ENCODE assay signal across 27 mouse cellular contexts in genomic region chr7:132972079-132972478, GRCm38 (mm10). TPM values are rescaled to one million over a fixed set of nuclear protein-coding genes. Genes with fewer than 3 reads are reported as not detected.
DNase-seq lines count a peak whose midpoint lies in the region; ATAC-seq and TF ChIP-seq lines count a peak whose summit lies in the region.
"Had no signal": no experiment of that assay in that cellular context is flagged by ENCODE, and none has a peak within 500 bp of the region (broad histone marks: within the 10 kb centered on the region; RNA-seq: fewer than 3 reads in every experiment).

No protein-coding gene starts in this region.

- TF ChIP-seq RAD21 in MEL (IDR thresholded peaks at IDR 0.05; ENCODE audit: low read depth, low read length): peak; percentile 4

- H3K9me3 ChIP-seq in kidney, embryonic 15.5 days (replicated peaks): no peaks in the 10 kb centered on the region
- H3K9me3 ChIP-seq in liver, postnatal 0 days (ENCODE audit: low read length): no peaks in the 10 kb centered on the region
- H3K9me3 ChIP-seq in liver, embryonic 11.5 days (ENCODE audit: control insufficient read depth, low read length): no peaks in the 10 kb centered on the region
- H3K9me3 ChIP-seq in MEL (replicated peaks; ENCODE audit: insufficient read depth, low read length): no peaks in the 10 kb centered on the region
- no peaks in the 10 kb centered on the region for H3K9me3 ChIP-seq in midbrain, embryonic 10.5 days (replicated peaks)
- H3K9me3 ChIP-seq: embryonic facial prominence, embryonic 13.5 days; G1E; heart, embryonic 15.5 days; hindbrain, embryonic 12.5 days; limb, embryonic 13.5 days; lung, embryonic 15.5 days had no signal

- H3K4me2 ChIP-seq in kidney, embryonic 15.5 days: no peak overlapping the region
- no peak overlapping the region for H3K4me2 ChIP-seq in liver, postnatal 0 days (ENCODE audit: low read depth, low read length)
- H3K4me2 ChIP-seq in liver, embryonic 11.5 days: no peak overlapping the region
- H3K4me2 ChIP-seq: embryonic facial prominence, embryonic 13.5 days; heart, embryonic 15.5 days; hindbrain, embryonic 12.5 days; limb, embryonic 13.5 days; lung, embryonic 15.5 days had no signal

- TF ChIP-seq POLR2A in kidney, adult 2 months (IDR thresholded peaks at IDR 0.05; ENCODE audit: low read depth, low read length): no peak
- no peak for TF ChIP-seq POLR2A in MEL (IDR thresholded peaks at IDR 0.05; ENCODE audit: control insufficient read depth in 1 of 2, insufficient read depth in 1 of 2, low read depth in 1 of 2, low read length in 2 of 2, poor library complexity in 1 of 2)

- no peak for ATAC-seq in kidney, embryonic 15.5 days (replicated peaks; ENCODE audit: low FRiP score)
- no peak for ATAC-seq in liver, postnatal 0 days
- no peak for ATAC-seq in liver, embryonic 11.5 days (replicated peaks; ENCODE audit: low FRiP score)
- ATAC-seq: forebrain, embryonic 16.5 days; hindbrain, postnatal 0 days; intestine, embryonic 16.5 days had no signal

- no peak overlapping the region for H3K9ac ChIP-seq in kidney, embryonic 15.5 days
- H3K9ac ChIP-seq in liver, postnatal 0 days (replicated peaks): no peak overlapping the region
- no peak overlapping the region for H3K9ac ChIP-seq in liver, embryonic 11.5 days (ENCODE audit: low read depth, low read length)
- no peak overlapping the region for H3K9ac ChIP-seq in MEL (ENCODE audit: control insufficient read depth, low read depth, low read length, poor library complexity, severe bottlenecking)
- H3K9ac ChIP-seq: embryonic facial prominence, embryonic 13.5 days; heart, embryonic 15.5 days; hindbrain, embryonic 12.5 days; limb, embryonic 13.5 days; liver, embryonic 14.5 days; lung, embryonic 15.5 days had no signal

- WGBS in kidney, adult 2 months: 76% methylated on average over 2 of the region's 2 CpGs
- 87% methylated on average over 2 of the region's 2 CpGs for whole genome bisulfite sequencing in kidney, embryonic 15.5 days
- 86% methylated on average over 2 of the region's 2 CpGs for WGBS in liver, postnatal 0 days (ENCODE audit: insufficient replicate concordance)
- 84% methylated on average over 2 of the region's 2 CpGs for WGBS in liver, embryonic 11.5 days
- WGBS in midbrain, embryonic 10.5 days: 92% methylated on average over 2 of the region's 2 CpGs

- peaks cover 1% of the 10 kb centered on the region; the same call in 1 of the 2 replicates for H3K79me2 ChIP-seq in MEL (ENCODE audit: control insufficient read depth, insufficient read depth, low read length, poor library complexity)

- no peak overlapping the region for H3K27ac ChIP-seq in kidney, adult 2 months (ENCODE audit: insufficient read depth, low read depth, low read length)
- no peak overlapping the region for H3K27ac ChIP-seq in kidney, embryonic 15.5 days
- H3K27ac ChIP-seq in liver, postnatal 0 days (ENCODE audit: low read depth): no peak overlapping the region
- H3K27ac ChIP-seq in liver, embryonic 11.5 days (ENCODE audit: low read depth, low read length): no peak overlapping the region
- H3K27ac ChIP-seq in MEL (ENCODE audit: control insufficient read depth, low read depth, low read length): no peak overlapping the region
- H3K27ac ChIP-seq in midbrain, embryonic 10.5 days (replicated peaks): no peak overlapping the region
- H3K27ac ChIP-seq: embryonic facial prominence, embryonic 13.5 days; heart, embryonic 15.5 days; hindbrain, embryonic 12.5 days; hindbrain, postnatal 0 days; limb, embryonic 13.5 days; liver, embryonic 14.5 days; lung, embryonic 15.5 days; macrophage had no signal

- H3K27me3 ChIP-seq in kidney, adult 2 months (replicated peaks; ENCODE audit: control insufficient read depth, insufficient read depth, low read length): no peaks in the 10 kb centered on the region
- no peaks in the 10 kb centered on the region for H3K27me3 ChIP-seq in kidney, embryonic 15.5 days
- no peaks in the 10 kb centered on the region for H3K27me3 ChIP-seq in liver, postnatal 0 days (ENCODE audit: insufficient read depth, low read length)
- no peaks in the 10 kb centered on the region for H3K27me3 ChIP-seq in liver, embryonic 11.5 days (replicated peaks; ENCODE audit: control insufficient read depth, insufficient read depth, low read length)
- no peaks in the 10 kb centered on the region for H3K27me3 ChIP-seq in MEL (ENCODE audit: control insufficient read depth in 1 of 2, insufficient read depth in 2 of 2, low read length in 2 of 2)
- no peaks in the 10 kb centered on the region for H3K27me3 ChIP-seq in midbrain, embryonic 10.5 days (ENCODE audit: low read depth, poor library complexity, severe bottlenecking)
- H3K27me3 ChIP-seq: CH12.LX; embryonic facial prominence, embryonic 13.5 days; heart, embryonic 15.5 days; hindbrain, embryonic 12.5 days; limb, embryonic 13.5 days; lung, embryonic 15.5 days had no signal

- H3K4me3 ChIP-seq in kidney, adult 2 months (ENCODE audit: insufficient read depth, low read depth, low read length): no peak overlapping the region
- H3K4me3 ChIP-seq in kidney, embryonic 15.5 days (replicated peaks): no peak overlapping the region
- no peak overlapping the region for H3K4me3 ChIP-seq in liver, postnatal 0 days (ENCODE audit: low read depth, low read length)
- no peak overlapping the region for H3K4me3 ChIP-seq in liver, embryonic 11.5 days (ENCODE audit: low read depth, low read length)
- H3K4me3 ChIP-seq in MEL (ENCODE audit: control insufficient read depth in 1 of 2, insufficient read depth in 1 of 2, low read depth in 2 of 2, low read length in 2 of 2): no peak overlapping the region
- no peak overlapping the region for H3K4me3 ChIP-seq in midbrain, embryonic 10.5 days
- H3K4me3 ChIP-seq: embryonic facial prominence, embryonic 13.5 days; heart, embryonic 15.5 days; hindbrain, embryonic 12.5 days; limb, embryonic 13.5 days; lung, embryonic 15.5 days had no signal

- peak; percentile 20 for DNase-seq in kidney, adult 2 months
- no peak for DNase-seq in liver, postnatal 0 days
- DNase-seq in liver, embryonic 11.5 days (ENCODE audit: low spot score): no peak
- DNase-seq in MEL (ENCODE audit: low read depth, low spot score): no peak
- DNase-seq in layer of hippocampus, adult 8-10 months (ENCODE audit: low spot score in 2 of 2): no peak
- DNase-seq in midbrain, embryonic 10.5 days (ENCODE audit: low spot score): no peak
- DNase-seq: adrenal gland, adult 2 months; adrenal gland, postnatal 36 days; cerebellum, adult 18-20 months; cerebellum, postnatal 10 days; heart, postnatal 36 days; kidney, postnatal 4 days; midbrain, embryonic 14.5 days; thymus, postnatal 4 days had no signal

- peaks cover 2% of the 10 kb centered on the region; the same call in 1 of the 2 replicates for H3K36me3 ChIP-seq in kidney, adult 2 months (ENCODE audit: control insufficient read depth, insufficient read depth, low read length)
- peaks cover 37% of the 10 kb centered on the region for H3K36me3 ChIP-seq in kidney, embryonic 15.5 days
- H3K36me3 ChIP-seq in liver, postnatal 0 days (replicated peaks; ENCODE audit: insufficient read depth, low read length): peaks cover 35% of the 10 kb centered on the region
- peaks cover 8% of the 10 kb centered on the region; the same call in 1 of the 2 replicates for H3K36me3 ChIP-seq in liver, embryonic 11.5 days (ENCODE audit: control insufficient read depth, insufficient read depth, low read length)
- peaks cover 0 to 22% of the 10 kb centered on the region in 2 experiments; a peak in 2 of 4 replicates for H3K36me3 ChIP-seq in MEL (ENCODE audit: control insufficient read depth in 1 of 2, insufficient read depth in 2 of 2, low read length in 2 of 2)
- peaks cover 53% of the 10 kb centered on the region for H3K36me3 ChIP-seq in midbrain, embryonic 10.5 days

- no peak for TF ChIP-seq EP300 in liver, postnatal 0 days (IDR thresholded peaks at IDR 0.05; ENCODE audit: low read depth)
- TF ChIP-seq EP300 in MEL (IDR thresholded peaks at IDR 0.05; ENCODE audit: low read depth in 1 of 2, low read length in 2 of 2): no peak

- no peaks in the 10 kb centered on the region; the same call in 1 of the 2 replicates for H3K4me1 ChIP-seq in kidney, adult 2 months (ENCODE audit: control insufficient read depth, insufficient read depth, low read length)
- peaks cover 4% of the 10 kb centered on the region; the same call in 1 of the 2 replicates for H3K4me1 ChIP-seq in kidney, embryonic 15.5 days
- H3K4me1 ChIP-seq in liver, postnatal 0 days (ENCODE audit: insufficient read depth): no peaks in the 10 kb centered on the region
- H3K4me1 ChIP-seq in liver, embryonic 11.5 days (replicated peaks; ENCODE audit: control insufficient read depth, insufficient read depth, low read length): no peaks in the 10 kb centered on the region
- no peaks in the 10 kb centered on the region for H3K4me1 ChIP-seq in MEL (ENCODE audit: control insufficient read depth in 1 of 2, insufficient read depth in 2 of 2, low read length in 2 of 2)
- H3K4me1 ChIP-seq in midbrain, embryonic 10.5 days: no peaks in the 10 kb centered on the region
- H3K4me1 ChIP-seq: embryonic facial prominence, embryonic 13.5 days; heart, embryonic 15.5 days; hindbrain, embryonic 12.5 days; limb, embryonic 13.5 days; lung, embryonic 15.5 days had no signal

- TF ChIP-seq CTCF in kidney, adult 2 months (conservative IDR thresholded peaks at IDR 0.05; ENCODE audit: insufficient read depth, insufficient read length, low read depth, low read length): no peak
- 0 out of 2 replicates have a peak, but pooled peaks have one; percentile 8 for TF ChIP-seq CTCF in liver, postnatal 0 days (IDR thresholded peaks at IDR 0.05; ENCODE audit: low read depth)
- TF ChIP-seq CTCF in MEL (IDR thresholded peaks at IDR 0.05 in 2 of 3, conservative IDR thresholded peaks at IDR 0.05 in 1 of 3; ENCODE audit: control insufficient read depth in 1 of 3, insufficient read depth in 1 of 3, low read depth in 2 of 3, low read length in 3 of 3, poor library complexity in 1 of 3, severe bottlenecking in 1 of 3): peak in 1 of 3 experiments; percentile 18; a peak in 1 of 6 replicates

TF ChIP-seq in MEL, 35 proteins besides CTCF, POLR2A, EP300 and RAD21 (continues in another document):
- TF ChIP-seq JUND (IDR thresholded peaks at IDR 0.05; ENCODE audit: low read depth, low read length) (no peak), SMC3 (IDR thresholded peaks at IDR 0.05; ENCODE audit: low read depth, low read length) (0 out of 2 replicates have a peak, but pooled peaks have one; percentile 5), MAZ (IDR thresholded peaks at IDR 0.05; ENCODE audit: low read depth, low read length) (no peak), MAFK (IDR thresholded peaks at IDR 0.05; ENCODE audit: borderline replicate concordance, low read depth, low read length) (no peak)

RNA-seq across cellular contexts. Expression of gene Zranb1, which starts 41.1 kb away (rescaled TPM):
- 6.8 and 8.2 TPM in 2 replicates for polyA plus RNA-seq in kidney, adult 2 months (2012; rRNA removed)
- 12.7 and 12.9 TPM in 2 replicates for polyA plus RNA-seq in kidney, embryonic 15.5 days (2015; fragmentation: Nextera tagmentation; extraction: Ambion mirVana)
- 10.0 and 11.6 TPM in 2 replicates for polyA plus RNA-seq in liver, postnatal 0 days (2015; fragmentation: Nextera tagmentation; extraction: Ambion mirVana)
- 9.6 and 10.9 TPM in 2 replicates for polyA plus RNA-seq in liver, embryonic 11.5 days (2014; fragmentation: Nextera tagmentation; extraction: Ambion mirVana)
- 18.0 and 18.5 TPM in 2 replicates for total RNA-seq in MEL (2012; rRNA removed)
- 10 to 100 TPM in 1 of 2 experiments, not detected in 1; 17.4 TPM for polyA plus RNA-seq in MEL (2012; ENCODE audit: insufficient read depth in 1 of 2, insufficient read length in 2 of 2, low read depth in 1 of 2, low replicate concordance in 2 of 2, missing spikeins in 1 of 2)
- 10 to 100 TPM; 42.1 to 46.7 (median 44.4) TPM for total RNA-seq in layer of hippocampus, adult 8-10 months (2022)
- 8.1 and 9.7 TPM in 2 replicates for polyA plus RNA-seq in midbrain, embryonic 10.5 days (2016; fragmentation: Nextera tagmentation; extraction: Ambion mirVana)
